Mouse (Mus musculus) MEL (cell line): ENCODE measurements around the gene Ncoa5.

Source experiments
- ELF1 ChIP-seq: IDR thresholded peaks from 2 replicates; pipeline ENCODE4 v1.6.1; 2014; ENCODE audit warnings: low read depth, mild to moderate bottlenecking, inconsistent platforms, low read length, improper control_type of control experiment, moderate library complexity
- POLR2A ChIP-seq, 2 experiments: IDR thresholded peaks; 2 replicates each; pipeline ENCODE4 v1.6.1; 2011 to 2012; ENCODE audit warnings: low read length in 2 of 2, mild to moderate bottlenecking in 2 of 2, control low read depth in 1 of 2, improper control_type of control experiment in 1 of 2, low read depth in 1 of 2, moderate library complexity in 1 of 2; ENCODE audit not compliant: control insufficient read depth in 1 of 2, insufficient read depth in 1 of 2, poor library complexity in 1 of 2
- TBP ChIP-seq: IDR thresholded peaks from 2 replicates; pipeline ENCODE4 v1.8.0; 2011; ENCODE audit warnings: low read depth, low read length, improper control_type of control experiment

- TF ChIP-seq TBP (no peak), ELF1 (no peak), POLR2A (IDR thresholded peaks at IDR 0.05; ENCODE audit: control insufficient read depth in 1 of 2, insufficient read depth in 1 of 2, low read depth in 1 of 2, low read length in 2 of 2, poor library complexity in 1 of 2) (no peak)
Observed at GRCm38 (mm10) chr2:165059961-165060360, 25.3 kb upstream of the Ncoa5 start.
